Mouse (Mus musculus) MEL (cell line): ENCODE results near the gene Mcoln3. TPM values are rescaled to one million over a fixed set of nuclear protein-coding genes. Genes with fewer than 3 reads are reported as not detected.

Experiments
- DNase-seq: peaks from one replicate; pipeline ENCODE4 v3.0.0; 2011; ENCODE audit warnings: low read depth, low spot score
- H3K27ac ChIP-seq: 2 replicates; pipeline ENCODE4 v1.5.1; 2012; ENCODE audit warnings: low read depth, mild to moderate bottlenecking, control low read depth, low read length, moderate library complexity; ENCODE audit not compliant: control insufficient read depth
- H3K27me3 ChIP-seq, 2 experiments: fragments of 150-350 bp in 1 of 2; sonication (generic) in 1 of 2; 2 replicates each; pipeline ENCODE4 v1.6.1; 2012; ENCODE audit warnings: low read length in 2 of 2, mild to moderate bottlenecking in 2 of 2, improper control_type of control experiment in 1 of 2, moderate library complexity in 1 of 2; ENCODE audit not compliant: insufficient read depth in 2 of 2, control insufficient read depth in 1 of 2
- H3K36me3 ChIP-seq, 2 experiments: 2 replicates each; pipeline ENCODE4 v1.6.1; 2012 to 2014; ENCODE audit warnings: low read length in 2 of 2, improper control_type of control experiment in 1 of 2, inconsistent platforms in 1 of 2, mild to moderate bottlenecking in 1 of 2; ENCODE audit not compliant: insufficient read depth in 2 of 2, control insufficient read depth in 1 of 2
- H3K4me1 ChIP-seq, 2 experiments: fragments of 150-350 bp in 1 of 2; sonication (generic) in 1 of 2; 2 replicates each; pipeline ENCODE4 v1.6.1; 2012; ENCODE audit warnings: low read length in 2 of 2, improper control_type of control experiment in 1 of 2, mild to moderate bottlenecking in 1 of 2; ENCODE audit not compliant: insufficient read depth in 2 of 2, control insufficient read depth in 1 of 2
- H3K4me3 ChIP-seq, 2 experiments: fragments of 150-350 bp in 1 of 2; sonication (generic) in 1 of 2; 2 replicates each; pipeline ENCODE4 v1.5.1; 2012; ENCODE audit warnings: low read depth in 2 of 2, low read length in 2 of 2, mild to moderate bottlenecking in 2 of 2, moderate library complexity in 2 of 2, control low read depth in 1 of 2, improper control_type of control experiment in 1 of 2; ENCODE audit not compliant: control insufficient read depth in 1 of 2, insufficient read depth in 1 of 2
- H3K79me2 ChIP-seq: 2 replicates; pipeline ENCODE4 v1.6.1; 2012; ENCODE audit warnings: mild to moderate bottlenecking, low read length, moderate library complexity; ENCODE audit not compliant: control insufficient read depth, poor library complexity, insufficient read depth
- H3K9ac ChIP-seq: 2 replicates; pipeline ENCODE4 v1.6.1; 2012; ENCODE audit warnings: low read depth, mild to moderate bottlenecking, control low read depth, low read length, moderate library complexity; ENCODE audit not compliant: control insufficient read depth, poor library complexity, severe bottlenecking
- H3K9me3 ChIP-seq: fragments of 150-350 bp; sonication (generic); replicated peaks from 2 replicates; pipeline ENCODE4 v1.6.1; 2012; ENCODE audit warnings: mild to moderate bottlenecking, low read length, improper control_type of control experiment, moderate library complexity; ENCODE audit not compliant: insufficient read depth
- CHD1 ChIP-seq: IDR thresholded peaks from 2 replicates; pipeline ENCODE4 v1.6.1; 2012; ENCODE audit warnings: low read depth, mild to moderate bottlenecking, inconsistent platforms, low read length, improper control_type of control experiment
- CHD2 ChIP-seq: IDR thresholded peaks from 2 replicates; pipeline ENCODE4 v1.6.1; 2011; ENCODE audit warnings: low read length, improper control_type of control experiment
- CTCF ChIP-seq, 3 experiments: IDR thresholded peaks in 2 of 3; conservative IDR thresholded peaks in 1 of 3; 2 replicates each; pipeline ENCODE4 v1.5.1; 2011 to 2012; ENCODE audit warnings: low read length in 3 of 3, low read depth in 2 of 3, mild to moderate bottlenecking in 2 of 3, improper control_type of control experiment in 1 of 3, inconsistent platforms in 1 of 3, mixed read lengths in 1 of 3, moderate library complexity in 1 of 3; ENCODE audit not compliant: control insufficient read depth in 1 of 3, insufficient read depth in 1 of 3, poor library complexity in 1 of 3, severe bottlenecking in 1 of 3
- E2F4 ChIP-seq: IDR thresholded peaks from 2 replicates; pipeline ENCODE4 v1.6.1; 2011; ENCODE audit warnings: low read depth, low read length, improper control_type of control experiment, borderline replicate concordance
- ELF1 ChIP-seq: IDR thresholded peaks from 2 replicates; pipeline ENCODE4 v1.6.1; 2014; ENCODE audit warnings: low read depth, mild to moderate bottlenecking, inconsistent platforms, low read length, improper control_type of control experiment, moderate library complexity
- EP300 ChIP-seq, 2 experiments: IDR thresholded peaks; 2 replicates each; pipeline ENCODE4 v1.6.1; 2011; ENCODE audit warnings: improper control_type of control experiment in 2 of 2, low read length in 2 of 2, low read depth in 1 of 2, mild to moderate bottlenecking in 1 of 2
- GABPA ChIP-seq: IDR thresholded peaks from 2 replicates; pipeline ENCODE4 v1.6.1; 2012; ENCODE audit warnings: low read depth, mild to moderate bottlenecking, inconsistent platforms, low read length, improper control_type of control experiment, moderate library complexity
- HCFC1 ChIP-seq: IDR thresholded peaks from 2 replicates; pipeline ENCODE4 v1.6.1; 2012; ENCODE audit warnings: low read depth, mild to moderate bottlenecking, inconsistent platforms, low read length, improper control_type of control experiment, moderate library complexity
- MAFK ChIP-seq: IDR thresholded peaks from 2 replicates; pipeline ENCODE4 v1.6.1; 2011; ENCODE audit warnings: low read depth, mild to moderate bottlenecking, low read length, improper control_type of control experiment, borderline replicate concordance
- MAX ChIP-seq: IDR thresholded peaks from 2 replicates; pipeline ENCODE4 v1.6.1; 2011; ENCODE audit warnings: low read length, improper control_type of control experiment
- MAZ ChIP-seq: IDR thresholded peaks from 2 replicates; pipeline ENCODE4 v1.6.1; 2012; ENCODE audit warnings: low read depth, mild to moderate bottlenecking, inconsistent platforms, low read length, improper control_type of control experiment
- MEF2A ChIP-seq: IDR thresholded peaks from 2 replicates; pipeline ENCODE4 v1.6.1; 2014; ENCODE audit warnings: low read depth, mild to moderate bottlenecking, inconsistent platforms, low read length, improper control_type of control experiment; ENCODE audit not compliant: poor library complexity, insufficient replicate concordance, severe bottlenecking; ENCODE audit errors: extremely low read depth
- MXI1 ChIP-seq: IDR thresholded peaks from 2 replicates; pipeline ENCODE4 v1.6.1; 2011; ENCODE audit warnings: mild to moderate bottlenecking, low read depth, low read length, improper control_type of control experiment
- MYB ChIP-seq: IDR thresholded peaks from 2 replicates; pipeline ENCODE4 v1.6.1; 2011; ENCODE audit warnings: mild to moderate bottlenecking, low read depth, low read length, improper control_type of control experiment
- MYC ChIP-seq: IDR thresholded peaks from 2 replicates; pipeline ENCODE4 v1.6.1; 2011; ENCODE audit warnings: low read depth, mild to moderate bottlenecking, low read length, improper control_type of control experiment, moderate library complexity
- NELFE ChIP-seq: IDR thresholded peaks from 2 replicates; pipeline ENCODE4 v1.6.1; 2011; ENCODE audit warnings: low read depth, low read length, improper control_type of control experiment
- NRF1 ChIP-seq: IDR thresholded peaks from 2 replicates; pipeline ENCODE4 v1.6.1; 2014; ENCODE audit warnings: low read depth, mild to moderate bottlenecking, inconsistent platforms, low read length, improper control_type of control experiment, moderate library complexity; ENCODE audit not compliant: poor library complexity, insufficient read depth, severe bottlenecking
- POLR2A ChIP-seq, 2 experiments: IDR thresholded peaks; 2 replicates each; pipeline ENCODE4 v1.6.1; 2011 to 2012; ENCODE audit warnings: low read length in 2 of 2, mild to moderate bottlenecking in 2 of 2, control low read depth in 1 of 2, improper control_type of control experiment in 1 of 2, low read depth in 1 of 2, moderate library complexity in 1 of 2; ENCODE audit not compliant: control insufficient read depth in 1 of 2, insufficient read depth in 1 of 2, poor library complexity in 1 of 2
- POLR2AphosphoS2 ChIP-seq: IDR thresholded peaks from 2 replicates; pipeline ENCODE4 v1.6.1; 2011; ENCODE audit warnings: low read length, improper control_type of control experiment
- POLR2AphosphoS5 ChIP-seq: IDR thresholded peaks from 2 replicates; pipeline ENCODE4 v1.6.1; 2012; ENCODE audit warnings: low read depth, borderline replicate concordance, mild to moderate bottlenecking, inconsistent platforms, low read length, moderate library complexity, mixed read lengths
- RAD21 ChIP-seq: IDR thresholded peaks from 2 replicates; pipeline ENCODE4 v1.6.1; 2011; ENCODE audit warnings: mild to moderate bottlenecking, low read depth, low read length, improper control_type of control experiment
- RCOR1 ChIP-seq: IDR thresholded peaks from 2 replicates; pipeline ENCODE4 v1.6.1; 2012; ENCODE audit warnings: low read depth, mild to moderate bottlenecking, inconsistent platforms, low read length, improper control_type of control experiment
- SIN3A ChIP-seq: IDR thresholded peaks from 2 replicates; pipeline ENCODE4 v1.6.1; 2012; ENCODE audit warnings: low read length, improper control_type of control experiment, inconsistent platforms
- SMC3 ChIP-seq: IDR thresholded peaks from 2 replicates; pipeline ENCODE4 v1.6.1; 2011; ENCODE audit warnings: low read depth, low read length, improper control_type of control experiment
- TBP ChIP-seq: IDR thresholded peaks from 2 replicates; pipeline ENCODE4 v1.8.0; 2011; ENCODE audit warnings: low read depth, low read length, improper control_type of control experiment
- TCF12 ChIP-seq: IDR thresholded peaks from 2 replicates; pipeline ENCODE4 v1.6.1; 2014; ENCODE audit warnings: low read depth, mild to moderate bottlenecking, inconsistent platforms, low read length, improper control_type of control experiment, moderate library complexity
- USF1 ChIP-seq: IDR thresholded peaks from 2 replicates; pipeline ENCODE4 v1.6.1; 2014; ENCODE audit warnings: low read depth, mild to moderate bottlenecking, inconsistent platforms, low read length, improper control_type of control experiment, moderate library complexity
- ZC3H11A ChIP-seq: IDR thresholded peaks from 2 replicates; pipeline ENCODE4 v1.6.1; 2012; ENCODE audit warnings: low read depth, mild to moderate bottlenecking, inconsistent platforms, low read length, improper control_type of control experiment
- ZMIZ1 ChIP-seq: IDR thresholded peaks from 2 replicates; pipeline ENCODE4 v1.6.1; 2012; ENCODE audit warnings: low read depth, mild to moderate bottlenecking, inconsistent platforms, low read length, improper control_type of control experiment, moderate library complexity
- ZNF384 ChIP-seq: IDR thresholded peaks from 2 replicates; pipeline ENCODE4 v1.6.1; 2012; ENCODE audit warnings: low read depth, mild to moderate bottlenecking, inconsistent platforms, low read length, improper control_type of control experiment
- polyA plus RNA-seq, 2 experiments: library from polyadenylated mRNA; stranded (reverse) in 1 of 2; unstranded in 1 of 2; fragments of >175 nt in 1 of 2; fragments of >200 nt in 1 of 2; gene quantifications; 2 replicates each; pipeline versions ENCODE4 v1.2.1 to v1.2.4; 2012; ENCODE audit warnings: low replicate concordance in 2 of 2, low read depth in 1 of 2; ENCODE audit not compliant: insufficient read length in 2 of 2, insufficient read depth in 1 of 2, missing spikeins in 1 of 2
- total RNA-seq: library from RNA; depleted of rRNA; stranded (reverse); fragments of 300-350 nt; gene quantifications from 2 replicates; pipeline ENCODE4 v1.2.3, GENCODE M21; 2012

Gene Mcoln3
- total and polyA plus RNA-seq, 3 experiments = not detected

DNA sequence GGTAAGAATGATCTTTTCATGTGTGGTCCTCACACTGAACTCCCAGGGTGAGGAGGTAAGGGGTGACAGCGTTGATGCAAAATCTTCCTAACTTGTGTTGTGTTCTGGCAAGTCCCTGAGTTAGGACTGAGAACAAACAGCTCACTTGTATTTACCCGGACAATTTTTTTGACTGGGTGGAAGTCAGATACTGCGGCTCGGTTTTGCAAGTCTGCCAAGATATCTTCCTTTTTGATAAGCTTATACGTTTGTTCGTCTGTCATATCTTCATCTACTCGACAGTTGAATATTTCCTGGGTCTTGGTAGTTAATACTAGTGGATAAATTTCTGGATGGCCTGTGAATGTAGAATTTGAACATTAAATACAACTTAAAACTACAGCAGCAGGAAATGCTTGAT lies 20.3 kb upstream of the Mcoln3 start (continued):
- TF ChIP-seq SMC3 = no peak
- TF ChIP-seq, all 39 proteins: peak for 11

DNA sequence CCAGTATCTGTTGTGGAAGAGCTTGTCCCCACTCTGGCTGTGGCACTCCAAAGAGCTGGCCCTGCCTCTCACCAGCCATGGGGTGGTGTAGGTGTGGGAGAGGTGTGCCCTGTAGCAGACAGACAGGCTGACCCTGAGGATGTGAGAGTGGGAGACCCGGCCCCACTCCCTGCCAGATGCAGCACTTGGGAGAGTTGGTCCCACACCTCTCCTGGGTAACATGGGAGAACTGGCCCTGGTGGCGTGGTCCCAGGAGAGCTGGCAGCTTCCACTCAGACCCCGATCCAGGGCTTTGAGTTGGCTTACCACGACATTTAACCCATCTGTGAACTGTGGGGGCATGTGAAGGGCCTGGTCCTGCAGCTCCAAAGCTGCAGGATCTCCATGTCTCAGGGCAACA lies 19.4 kb upstream of the Mcoln3 start:
- Histone ChIP-seq H3K9me3 (no peaks in the 10 kb centered on the region), H3K4me3 (no peak overlapping the region), H3K79me2 (no peaks in the 10 kb centered on the region), H3K27me3 (no peaks in the 10 kb centered on the region), H3K27ac (peak overlapping the region; percentile 83), H3K4me1 (peaks cover 14 to 26% of the 10 kb centered on the region in 2 experiments), H3K36me3 (peaks cover 0 to 14% of the 10 kb centered on the region in 2 experiments; a peak in 2 of 4 replicates), H3K9ac (no peak overlapping the region)
- DNase-seq = no peak
- TF ChIP-seq SMC3 = no peak
- no peak for TF ChIP-seq USF1
- TF ChIP-seq ZNF384 = no peak
- TF ChIP-seq RCOR1 = no peak
- no peak for TF ChIP-seq POLR2AphosphoS2
- no peak for TF ChIP-seq E2F4
- no peak for TF ChIP-seq CTCF (IDR thresholded peaks at IDR 0.05 in 2 of 3, conservative IDR thresholded peaks at IDR 0.05 in 1 of 3; ENCODE audit: control insufficient read depth in 1 of 3, insufficient read depth in 1 of 3, low read depth in 2 of 3, low read length in 3 of 3, poor library complexity in 1 of 3, severe bottlenecking in 1 of 3)
- TF ChIP-seq MAX = no peak
- no peak for TF ChIP-seq GABPA
- TF ChIP-seq POLR2A (IDR thresholded peaks at IDR 0.05; ENCODE audit: control insufficient read depth in 1 of 2, insufficient read depth in 1 of 2, low read depth in 1 of 2, low read length in 2 of 2, poor library complexity in 1 of 2) = no peak
- no peak for TF ChIP-seq TCF12
- TF ChIP-seq RAD21 = no peak
- no peak for TF ChIP-seq ZC3H11A
- no peak for TF ChIP-seq SIN3A
- no peak for TF ChIP-seq HCFC1
- no peak for TF ChIP-seq POLR2AphosphoS5
- TF ChIP-seq CHD1 = no peak
- no peak for TF ChIP-seq MAZ
- no peak for TF ChIP-seq EP300 (IDR thresholded peaks at IDR 0.05; ENCODE audit: low read depth in 1 of 2, low read length in 2 of 2)

DNA sequence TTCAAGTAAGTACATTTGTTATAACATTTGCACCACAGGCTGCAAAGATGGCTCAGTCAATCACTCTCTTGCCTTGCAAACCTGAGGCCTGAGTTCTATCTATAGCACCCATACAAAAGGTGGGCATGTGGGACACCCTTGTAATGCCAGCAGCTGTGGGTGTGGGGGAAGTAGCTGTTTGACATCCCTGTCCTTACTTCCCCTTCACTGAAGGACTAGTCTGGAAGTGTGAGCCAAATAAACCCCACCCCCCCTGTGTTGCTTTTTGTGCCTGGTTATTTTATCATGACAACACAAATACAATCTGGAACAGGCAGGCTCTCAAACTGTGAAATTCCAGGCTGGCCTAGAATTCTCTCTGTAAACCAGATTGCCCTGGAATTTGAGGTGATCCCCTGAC lies 17.3 kb upstream of the Mcoln3 start:
- Histone ChIP-seq H3K9me3 (no peaks in the 10 kb centered on the region), H3K36me3 (peaks cover 0 to 14% of the 10 kb centered on the region in 2 experiments; a peak in 2 of 4 replicates), H3K27ac (no peak overlapping the region), H3K4me3 (no peak overlapping the region), H3K27me3 (no peaks in the 10 kb centered on the region), H3K79me2 (no peaks in the 10 kb centered on the region), H3K9ac (no peak overlapping the region), H3K4me1 (peaks cover 14 to 26% of the 10 kb centered on the region in 2 experiments)
- peak; percentile 60 for DNase-seq
- no peak for TF ChIP-seq MAZ
- TF ChIP-seq EP300 (IDR thresholded peaks at IDR 0.05; ENCODE audit: low read depth in 1 of 2, low read length in 2 of 2) = peak; percentile 61 to 66
- TF ChIP-seq USF1 = no peak
- no peak for TF ChIP-seq ZMIZ1
- TF ChIP-seq ELF1 = no peak
- no peak for TF ChIP-seq NRF1
- TF ChIP-seq TBP = no peak
- no peak for TF ChIP-seq GABPA
- no peak for TF ChIP-seq HCFC1
- TF ChIP-seq MAFK = no peak
- no peak for TF ChIP-seq ZC3H11A
- no peak for TF ChIP-seq NELFE
- TF ChIP-seq MEF2A = no peak
- no peak for TF ChIP-seq MYB
- TF ChIP-seq CHD2 = no peak
- TF ChIP-seq RCOR1 = peak; percentile 33; the same call in 1 of the 2 replicates
- no peak for TF ChIP-seq MXI1
- no peak for TF ChIP-seq MAX
- no peak for TF ChIP-seq MYC
- peak; percentile 38; the same call in 1 of the 2 replicates for TF ChIP-seq SIN3A
